ENCODE assay signal across 8 mouse cellular contexts in genomic region chr10:54075441-54076010, GRCm38 (mm10). TPM values are rescaled to one million over a fixed set of nuclear protein-coding genes. Genes with fewer than 3 reads are reported as not detected.
DNase-seq lines count a peak whose midpoint lies in the region; ATAC-seq and TF ChIP-seq lines count a peak whose summit lies in the region.

No protein-coding gene starts in this region.

- H3K9ac ChIP-seq in kidney, embryonic 15.5 days: peak overlapping the region; percentile 84
- peak overlapping the region; percentile 69 for H3K9ac ChIP-seq in limb, embryonic 15.5 days
- H3K9ac ChIP-seq in midbrain, postnatal 0 days (replicated peaks; ENCODE audit: low read length, poor library complexity, severe bottlenecking): peak overlapping the region; percentile 67

- H3K4me3 ChIP-seq in heart, embryonic 10.5 days: peak overlapping the region; percentile 94
- H3K4me3 ChIP-seq in kidney, embryonic 15.5 days (replicated peaks): peak overlapping the region; percentile 79
- H3K4me3 ChIP-seq in limb, embryonic 15.5 days: peak overlapping the region; percentile 81
- peak overlapping the region; percentile 88 for H3K4me3 ChIP-seq in midbrain, postnatal 0 days (ENCODE audit: low read depth, low read length)

- H3K36me3 ChIP-seq in heart, embryonic 10.5 days: no peaks in the 10 kb centered on the region
- H3K36me3 ChIP-seq in kidney, embryonic 15.5 days: no peaks in the 10 kb centered on the region
- H3K36me3 ChIP-seq in limb, embryonic 15.5 days: no peaks in the 10 kb centered on the region
- no peaks in the 10 kb centered on the region for H3K36me3 ChIP-seq in midbrain, postnatal 0 days (ENCODE audit: insufficient read depth, low read length)

- H3K9me3 ChIP-seq in heart, embryonic 10.5 days: no peaks in the 10 kb centered on the region
- no peaks in the 10 kb centered on the region for H3K9me3 ChIP-seq in kidney, embryonic 15.5 days (replicated peaks)
- no peaks in the 10 kb centered on the region for H3K9me3 ChIP-seq in limb, embryonic 15.5 days
- H3K9me3 ChIP-seq in midbrain, postnatal 0 days (ENCODE audit: low read length): no peaks in the 10 kb centered on the region

- TF ChIP-seq CTCF in brain, embryonic 14.5 days (IDR thresholded peaks at IDR 0.05; ENCODE audit: borderline replicate concordance, extremely low read depth, insufficient read depth, insufficient read length): no peak
- no peak for TF ChIP-seq CTCF in midbrain, postnatal 0 days (IDR thresholded peaks at IDR 0.05)

- H3K4me1 ChIP-seq in heart, embryonic 10.5 days: peaks cover 25% of the 10 kb centered on the region
- H3K4me1 ChIP-seq in kidney, embryonic 15.5 days: peaks cover 35% of the 10 kb centered on the region
- H3K4me1 ChIP-seq in limb, embryonic 15.5 days: peaks cover 27% of the 10 kb centered on the region
- H3K4me1 ChIP-seq in midbrain, postnatal 0 days (ENCODE audit: insufficient read depth, low read length): 0 out of 2 replicates have a peak, but pooled peaks cover 4% of the 10 kb centered on the region

- H3K27me3 ChIP-seq in heart, embryonic 10.5 days (ENCODE audit: insufficient read depth, poor library complexity, severe bottlenecking): no peaks in the 10 kb centered on the region
- no peaks in the 10 kb centered on the region for H3K27me3 ChIP-seq in kidney, embryonic 15.5 days
- no peaks in the 10 kb centered on the region for H3K27me3 ChIP-seq in limb, embryonic 15.5 days
- peaks cover 3% of the 10 kb centered on the region; the same call in 1 of the 2 replicates for H3K27me3 ChIP-seq in midbrain, postnatal 0 days (ENCODE audit: insufficient read depth, low read length)

- peak overlapping the region; percentile 99 for H3K4me2 ChIP-seq in kidney, embryonic 15.5 days
- peak overlapping the region; percentile 99 for H3K4me2 ChIP-seq in limb, embryonic 15.5 days
- H3K4me2 ChIP-seq in midbrain, postnatal 0 days (ENCODE audit: low read depth, low read length, poor library complexity, severe bottlenecking): peak overlapping the region; percentile 97

- ATAC-seq in erythroblast, adult 5-6 weeks (replicated peaks; ENCODE audit: low FRiP score, poor library complexity, severe bottlenecking): peak; percentile 87
- peak; percentile 97 for ATAC-seq in kidney, embryonic 15.5 days (replicated peaks; ENCODE audit: low FRiP score)
- peak; percentile 95 for ATAC-seq in limb, embryonic 15.5 days (ENCODE audit: insufficient number of reproducible peaks, low FRiP score, low TSS enrichment, low read depth)
- ATAC-seq in midbrain, postnatal 0 days (ENCODE audit: low FRiP score): peak; percentile 94

- TF ChIP-seq POLR2A in brain, embryonic 14.5 days (IDR thresholded peaks at IDR 0.05; ENCODE audit: borderline replicate concordance, extremely low read depth, insufficient read depth, insufficient read length, poor library complexity, severe bottlenecking): peak; percentile 26; the same call in 1 of the 2 replicates

- DNase-seq in B cell, adult 2 months: peak; percentile 93
- peak; percentile 94 for DNase-seq in brain, embryonic 14.5 days (ENCODE audit: low read depth)
- DNase-seq in heart, embryonic 10.5 days (ENCODE audit: low spot score): peak; percentile 96
- DNase-seq in midbrain, postnatal 0 days (ENCODE audit: low spot score): peak; percentile 86
- peak; percentile 93 to 95 for DNase-seq in spleen, postnatal 10 days (ENCODE audit: low spot score in 2 of 2)

- peak overlapping the region; percentile 92 for H3K27ac ChIP-seq in heart, embryonic 10.5 days
- peak overlapping the region; percentile 24 for H3K27ac ChIP-seq in kidney, embryonic 15.5 days
- H3K27ac ChIP-seq in limb, embryonic 15.5 days: peak overlapping the region; percentile 78
- H3K27ac ChIP-seq in midbrain, postnatal 0 days (ENCODE audit: low read depth, low read length): no peak overlapping the region

- WGBS in heart, embryonic 10.5 days: under 1% methylated on average over 68 of the region's 68 CpGs
- under 1% methylated on average over 67 of the region's 68 CpGs for WGBS in kidney, embryonic 15.5 days
- under 1% methylated on average over 68 of the region's 68 CpGs for WGBS in limb, embryonic 15.5 days
- WGBS in midbrain, postnatal 0 days: under 1% methylated on average over 65 of the region's 68 CpGs

RNA-seq across cellular contexts. Expression of gene Man1a, which starts 0.9 kb away (rescaled TPM):
- 6.2 and 8.5 TPM in 2 replicates for polyA plus RNA-seq in brain, embryonic 14.5 days (2012; rRNA removed)
- 127 and 129 TPM in 2 replicates for total RNA-seq in erythroblast, adult 5-6 weeks (2015; ENCODE audit: low replicate concordance)
- total RNA-seq in erythroblast, adult 5-6 weeks (2017; ENCODE audit: low replicate concordance): 163 and 164 TPM in 2 replicates
- polyA plus RNA-seq in heart, embryonic 10.5 days (2016; fragmentation: Nextera tagmentation; extraction: Ambion mirVana): 8.1 and 11.2 TPM in 2 replicates
- polyA plus RNA-seq in kidney, embryonic 15.5 days (2015; fragmentation: Nextera tagmentation; extraction: Ambion mirVana): 8.4 and 8.5 TPM in 2 replicates
- polyA plus RNA-seq in limb, embryonic 15.5 days (2015; fragmentation: Nextera tagmentation; extraction: Ambion mirVana): 8.8 and 9.1 TPM in 2 replicates
- total RNA-seq in midbrain, postnatal 0 days (2014; rRNA removed): 19.3 and 25.1 TPM in 2 replicates
- polyA plus RNA-seq in midbrain, postnatal 0 days (2015; fragmentation: Nextera tagmentation; extraction: Ambion mirVana): 3.7 and 4.2 TPM in 2 replicates
